Mouse (Mus musculus) ES-Bruce4 (cell line): Measurements from ENCODE around the gene Shank1.

ENCODE experiments used
- CTCF ChIP-seq: IDR thresholded peaks from one replicate; pipeline ENCODE4 v1.8.1; 2011; ENCODE audit warnings: low read depth, low read length
- POLR2A ChIP-seq: IDR thresholded peaks from one replicate; pipeline ENCODE4 v1.8.1; 2011; ENCODE audit warnings: low read length; ENCODE audit not compliant: insufficient read depth

DNA sequence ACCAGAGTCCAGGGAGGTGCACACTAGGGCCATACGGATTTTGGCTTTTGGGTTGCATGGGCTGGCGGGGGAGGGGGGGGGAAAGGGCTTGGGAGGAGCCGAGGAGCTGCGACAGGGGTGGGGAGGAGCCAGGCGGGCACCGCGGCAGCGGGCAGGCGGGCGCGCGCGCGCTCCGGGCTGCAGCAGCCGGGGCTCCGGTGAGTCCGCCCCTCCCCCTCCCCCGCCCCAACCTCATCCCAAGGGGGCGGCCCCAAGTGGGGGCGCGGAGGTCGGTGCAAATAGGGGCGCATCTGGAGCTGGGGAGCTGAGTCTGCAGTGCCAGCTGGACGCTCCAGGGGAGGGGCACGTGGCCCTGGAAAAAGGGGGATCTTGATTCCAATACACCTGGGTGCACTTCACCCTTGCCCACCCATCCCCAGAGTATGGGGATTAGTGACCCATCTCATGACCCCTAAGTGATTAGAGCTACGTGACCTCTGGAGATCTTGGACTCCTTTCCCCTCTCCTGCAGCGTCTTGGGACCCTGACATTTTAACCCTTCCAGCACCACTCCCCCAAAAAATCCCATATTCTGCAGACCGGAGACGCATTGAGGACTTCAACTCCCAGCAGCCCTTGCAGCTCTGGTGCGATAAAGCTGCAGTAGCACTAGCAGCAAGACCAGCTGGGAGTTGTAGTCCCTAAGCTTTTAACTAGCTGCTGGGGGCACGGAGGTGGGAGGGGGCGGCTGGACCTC lies 74.1 kb downstream of the Shank1 start, which contains the start of gene Syt3:
- no peak for TF ChIP-seq POLR2A
- TF ChIP-seq CTCF: no peak
